Mouse (Mus musculus) heart, adult 2 months (tissue): ENCODE data around the gene Exosc6.

Experiments used
- CTCF ChIP-seq: fragments of 200-600 bp; IDR thresholded peaks from 2 replicates; pipeline ENCODE4 v1.8.1; 2022; ENCODE audit warnings: antibody characterized with exemption, mild to moderate bottlenecking, moderate library complexity
- EP300 ChIP-seq: fragments of 200-500 bp; IDR thresholded peaks from 2 replicates; pipeline ENCODE4 v1.6.1; 2011; ENCODE audit warnings: low read depth, low read length, control low read depth; ENCODE audit not compliant: insufficient read depth
- POLR2A ChIP-seq: fragments of 200-500 bp; IDR thresholded peaks from 2 replicates; pipeline ENCODE4 v1.6.1; 2011; ENCODE audit warnings: mild to moderate bottlenecking, low read depth, low read length, control low read depth; ENCODE audit not compliant: insufficient read depth

DNA sequence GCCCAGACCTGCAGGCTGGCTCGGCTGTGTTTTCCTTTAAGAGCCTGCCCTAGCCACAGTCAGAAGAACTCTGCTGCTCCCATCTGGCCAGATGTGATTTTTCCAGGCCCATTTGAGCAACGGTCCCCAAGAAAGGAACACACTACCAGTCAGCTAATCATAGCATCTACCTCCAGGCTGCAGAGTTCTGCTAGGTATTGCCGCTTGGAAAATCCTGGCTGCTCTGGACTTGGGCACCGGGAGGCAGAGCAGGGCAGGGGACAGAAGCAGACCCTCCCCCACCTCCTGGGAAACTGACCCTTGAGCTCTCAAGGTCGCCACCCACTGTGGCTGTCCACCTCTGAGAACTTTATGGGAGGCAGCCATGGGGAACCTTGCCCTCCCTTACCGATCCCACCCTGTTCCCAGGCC is 23.7 kb downstream of the Exosc6 start:
- peak; percentile 58 for TF ChIP-seq CTCF
- no peak for TF ChIP-seq POLR2A
- TF ChIP-seq EP300, result no peak
